Mouse (Mus musculus): Measurements from ENCODE around the gene Sirt2. TPM values are rescaled to one million over a fixed set of nuclear protein-coding genes. Genes with fewer than 3 reads are reported as not detected.

Gene Sirt2
- polyA plus RNA-seq, 1 experiment, result 100.0 TPM

GRCm38 (mm10) chr7:28836936-28837335 lies 70.4 kb downstream of the Sirt2 start:
- H3K27me3 ChIP-seq (ENCODE audit: control insufficient read depth, insufficient read depth, insufficient read length), result no peaks in the 10 kb centered on the region
- no peak overlapping the region for H3ac ChIP-seq (ENCODE audit: control insufficient read depth, insufficient read length)
- no peak overlapping the region for H3K4me2 ChIP-seq (ENCODE audit: low read depth)
- H3K79me2 ChIP-seq (ENCODE audit: control insufficient read depth, insufficient read depth), result no peaks in the 10 kb centered on the region
- no peak overlapping the region for H3K4me3 ChIP-seq
- no peak for TF ChIP-seq SRF (IDR thresholded peaks at IDR 0.05; ENCODE audit: control insufficient read depth, insufficient read length, low read depth)
- no peak for TF ChIP-seq REST (IDR thresholded peaks at IDR 0.05; ENCODE audit: insufficient read depth, insufficient read length)
- TF ChIP-seq MYOG (IDR thresholded peaks at IDR 0.05; ENCODE audit: control insufficient read depth in 1 of 3, insufficient read depth in 1 of 3, insufficient read length in 2 of 3, low read depth in 2 of 3), result no peak
- no peak for TF ChIP-seq POLR2AphosphoS2 (IDR thresholded peaks at IDR 0.05; ENCODE audit: insufficient read length, low read depth)
- TF ChIP-seq CEBPB (IDR thresholded peaks at IDR 0.05; ENCODE audit: insufficient read depth, poor library complexity, severe bottlenecking), result no peak
- no peak for TF ChIP-seq MAX (IDR thresholded peaks at IDR 0.05; ENCODE audit: low read depth)
- no peaks in the 10 kb centered on the region for H3K36me3 ChIP-seq (ENCODE audit: control insufficient read depth, insufficient read depth)

Other genes starting within 250 kb of the Sirt2 start
- not detected for gene Ifnl3, start 243.9 kb upstream of the Sirt2 start, polyA plus RNA-seq (2012; fragmentation: generic; extraction: Trizol)
- gene Sycn, start 225.8 kb upstream of the Sirt2 start, polyA plus RNA-seq (2012; fragmentation: generic; extraction: Trizol), result not detected
- 0.07 TPM for gene Nccrp1, start 219.5 kb upstream of the Sirt2 start, polyA plus RNA-seq (2012; fragmentation: generic; extraction: Trizol)
- 29.4 TPM for gene Samd4b, start 168.6 kb upstream of the Sirt2 start, polyA plus RNA-seq (2012; fragmentation: generic; extraction: Trizol)
- gene Pak4, start 168.6 kb upstream of the Sirt2 start, polyA plus RNA-seq (2012; fragmentation: generic; extraction: Trizol), result 27.5 TPM
- gene Acp7, start 135.4 kb upstream of the Sirt2 start, polyA plus RNA-seq (2012; fragmentation: generic; extraction: Trizol), result not detected
- gene Fbxo27, start 73.9 kb upstream of the Sirt2 start, polyA plus RNA-seq (2012; fragmentation: generic; extraction: Trizol), result not detected
- gene Fbxo17, start 49.9 kb upstream of the Sirt2 start, polyA plus RNA-seq (2012; fragmentation: generic; extraction: Trizol), result 33.1 TPM
- 132 TPM for gene Mrps12, start 24.9 kb upstream of the Sirt2 start, polyA plus RNA-seq (2012; fragmentation: generic; extraction: Trizol)
- gene Sars2, start 24.7 kb upstream of the Sirt2 start, polyA plus RNA-seq (2012; fragmentation: generic; extraction: Trizol), result 10.5 TPM
- gene Ccer2, start 10.6 kb upstream of the Sirt2 start, polyA plus RNA-seq (2012; fragmentation: generic; extraction: Trizol), result not detected
- 59.3 TPM for gene Nfkbib, start 777 bp downstream of the Sirt2 start, polyA plus RNA-seq (2012; fragmentation: generic; extraction: Trizol)
- gene Rinl, start 22.2 kb downstream of the Sirt2 start, polyA plus RNA-seq (2012; fragmentation: generic; extraction: Trizol), result 0.12 TPM
- gene Hnrnpl, start 41.8 kb downstream of the Sirt2 start, polyA plus RNA-seq (2012; fragmentation: generic; extraction: Trizol), result 230 TPM
- gene Ech1, start 58.5 kb downstream of the Sirt2 start, polyA plus RNA-seq (2012; fragmentation: generic; extraction: Trizol), result 132 TPM
- 3.0 TPM for gene Lgals4, start 67.1 kb downstream of the Sirt2 start, polyA plus RNA-seq (2012; fragmentation: generic; extraction: Trizol)
- gene Lgals7, start 97.1 kb downstream of the Sirt2 start, polyA plus RNA-seq (2012; fragmentation: generic; extraction: Trizol), result 0.50 TPM
- 0.24 TPM for gene Capn12, start 114.7 kb downstream of the Sirt2 start, polyA plus RNA-seq (2012; fragmentation: generic; extraction: Trizol)
- gene Actn4, start 195.6 kb downstream of the Sirt2 start, polyA plus RNA-seq (2012; fragmentation: generic; extraction: Trizol), result 270 TPM
- 335 TPM for gene Eif3k, start 215.1 kb downstream of the Sirt2 start, polyA plus RNA-seq (2012; fragmentation: generic; extraction: Trizol)
- gene Map4k1, start 215.3 kb downstream of the Sirt2 start, polyA plus RNA-seq (2012; fragmentation: generic; extraction: Trizol), result 0.18 TPM

Measured in myocyte (in vitro differentiated cells).